Mouse (Mus musculus) forebrain, embryonic 11.5 days (tissue): ENCODE data around the gene Fbxo28. TPM values are rescaled to one million over a fixed set of nuclear protein-coding genes. Genes with fewer than 3 reads are reported as not detected.

Experiments used
- ATAC-seq: fragments of 200-750 bp; cut with Nextera tagmentation; replicated peaks from 2 replicates; pipeline ENCODE4 v1.8.0; 2017; ENCODE audit warnings: moderate TSS enrichment; ENCODE audit not compliant: low FRiP score
- DNase-seq: peaks from one replicate; pipeline ENCODE4 v3.0.0-alpha.2; 2017; ENCODE audit warnings: low spot score
- H3K27ac ChIP-seq: fragments of 300-500 bp; sonication (generic); 2 replicates; pipeline ENCODE4 v1.5.1; 2014; ENCODE audit warnings: low read depth, low read length
- H3K27me3 ChIP-seq: fragments of 300-500 bp; sonication (generic); 2 replicates; pipeline ENCODE4 v1.6.1; 2014; ENCODE audit warnings: mild to moderate bottlenecking, low read length, mixed read lengths; ENCODE audit not compliant: control insufficient read depth, insufficient read depth
- H3K36me3 ChIP-seq: fragments of 300-500 bp; sonication (generic); 2 replicates; pipeline ENCODE4 v1.6.1; 2014; ENCODE audit warnings: mild to moderate bottlenecking, low read length, moderate library complexity, mixed read lengths; ENCODE audit not compliant: control insufficient read depth, insufficient read depth
- H3K4me1 ChIP-seq: fragments of 300-500 bp; sonication (generic); replicated peaks from 2 replicates; pipeline ENCODE4 v1.6.1; 2014; ENCODE audit warnings: low read length, mixed read lengths; ENCODE audit not compliant: control insufficient read depth, insufficient read depth
- H3K4me2 ChIP-seq: fragments of 300-500 bp; sonication (generic); 2 replicates; pipeline ENCODE4 v1.6.1; 2014; ENCODE audit warnings: low read depth, mild to moderate bottlenecking, low read length, moderate library complexity, mixed read lengths; ENCODE audit not compliant: severe bottlenecking
- H3K4me3 ChIP-seq: fragments of 300-500 bp; sonication (generic); 2 replicates; pipeline ENCODE4 v1.5.1; 2014; ENCODE audit warnings: low read depth, low read length
- H3K9ac ChIP-seq: fragments of 300-500 bp; sonication (generic); 2 replicates; pipeline ENCODE4 v1.6.1; 2014; ENCODE audit warnings: low read length
- H3K9me3 ChIP-seq: fragments of 300-500 bp; sonication (generic); 2 replicates; pipeline ENCODE4 v1.6.1; 2016; ENCODE audit warnings: low read length, mixed read lengths; ENCODE audit not compliant: control insufficient read depth
- WGBS: fragments of 180-500 bp; shearing (Covaris S2); extraction: QIAGEN DNeasy Blood & Tissue Kit; methylation state at CpG from one replicate; pipeline ENCODE4 v1.1.7; 2014; 5-methylcytosine and 5-hydroxymethylcytosine counted together
- polyA plus RNA-seq: library from polyadenylated mRNA; unstranded; fragments of >200 nt; fragmentation: Nextera tagmentation; extraction: Ambion mirVana; gene quantifications from 2 replicates; pipeline ENCODE4 v1.2.1, GENCODE M21; 2014

Gene Fbxo28
- 27.7 and 34.8 TPM in 2 replicates for polyA plus RNA-seq

- Histone ChIP-seq H3K9ac (peak within 1 kb of the TSS; percentile 85), H3K4me1 (no peaks in the 10 kb centered on the region; the same call in 1 of the 2 replicates), H3K9me3 (no peaks in the 10 kb centered on the region), H3K4me3 (peak within 1 kb of the TSS; percentile 73), H3K27ac (peak within 1 kb of the TSS; percentile 48), H3K4me2 (peak within 1 kb of the TSS; percentile 85), H3K27me3 (no peaks in the 10 kb centered on the region), H3K36me3 (no peaks in the 10 kb centered on the region)
- ATAC-seq (peak; percentile 95), DNase-seq (peak; percentile 95)
- WGBS: under 1% methylated on average over 83 of the region's 93 CpGs
Measured at GRCm38 (mm10) chr1:182340821-182341781, at the start of gene Fbxo28. Fbxo28 (minus strand) TSS chr1:182341629.

DNA sequence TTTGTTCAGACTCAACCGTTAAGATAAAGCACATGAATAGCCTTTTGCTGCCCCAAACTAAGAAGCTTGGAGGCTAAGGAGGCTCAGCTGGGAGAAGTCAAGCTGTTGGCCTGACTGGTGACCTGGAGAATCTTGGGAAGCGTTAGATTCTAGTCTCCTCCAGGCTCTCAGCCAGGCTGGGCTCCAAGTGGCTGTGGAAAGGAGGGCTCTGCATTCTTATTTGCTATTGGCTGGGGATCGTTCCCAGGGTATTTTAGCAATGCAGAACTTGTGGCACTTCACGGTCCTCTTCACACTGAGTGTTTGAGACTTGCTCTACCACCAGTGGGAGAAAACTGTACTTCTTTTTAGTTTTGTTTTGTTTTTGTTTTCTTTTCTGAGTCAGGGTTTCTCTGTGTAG, 47.3 kb upstream of the Fbxo28 start:
- Histone ChIP-seq H3K27ac (no peak overlapping the region), H3K9me3 (no peaks in the 10 kb centered on the region), H3K4me2 (no peak overlapping the region), H3K9ac (no peak overlapping the region), H3K4me3 (no peak overlapping the region), H3K27me3 (no peaks in the 10 kb centered on the region), H3K36me3 (no peaks in the 10 kb centered on the region), H3K4me1 (no peaks in the 10 kb centered on the region)
- no peak for ATAC-seq
- 71% methylated on average over 4 of the region's 4 CpGs for WGBS
- no peak for DNase-seq

DNA sequence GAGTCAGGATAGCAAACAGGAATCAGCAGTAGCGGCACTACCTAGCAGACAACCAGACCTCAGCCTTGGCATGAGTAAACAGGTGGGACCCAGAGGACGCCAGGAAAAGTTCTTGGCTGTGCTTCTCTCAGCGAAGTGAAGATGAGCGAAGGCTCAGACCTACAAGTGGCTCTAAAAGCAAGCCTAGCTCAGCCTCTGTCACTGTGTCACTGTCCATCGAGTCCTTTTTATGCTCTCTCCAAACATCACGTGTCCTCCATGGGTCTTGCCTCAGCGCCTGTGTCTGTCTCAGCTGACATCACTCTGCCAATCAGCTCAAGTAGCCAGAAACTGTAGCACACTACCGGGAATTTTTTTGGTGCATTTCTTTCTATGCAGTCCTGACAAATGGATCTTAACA, 45.0 kb upstream of the Fbxo28 start:
- Histone ChIP-seq H3K4me3 (no peak overlapping the region), H3K4me2 (no peak overlapping the region), H3K9ac (no peak overlapping the region), H3K27me3 (no peaks in the 10 kb centered on the region), H3K4me1 (no peaks in the 10 kb centered on the region), H3K36me3 (no peaks in the 10 kb centered on the region), H3K9me3 (no peaks in the 10 kb centered on the region), H3K27ac (no peak overlapping the region)
- 92% methylated on average over 8 of the region's 8 CpGs for WGBS
- DNase-seq (no peak), ATAC-seq (no peak)

- no peaks in the 10 kb centered on the region for H3K27me3 ChIP-seq
- H3K9me3 ChIP-seq: no peaks in the 10 kb centered on the region
- H3K4me2 ChIP-seq: no peak overlapping the region
- no peak overlapping the region for H3K4me3 ChIP-seq
- no peaks in the 10 kb centered on the region for H3K4me1 ChIP-seq
- H3K36me3 ChIP-seq: no peaks in the 10 kb centered on the region
- no peak overlapping the region for H3K9ac ChIP-seq
- DNase-seq (no peak), ATAC-seq (no peak)
- WGBS: 16% methylated on average over 9 of the region's 9 CpGs
- no peak overlapping the region for H3K27ac ChIP-seq
Measured at GRCm38 (mm10) chr1:182383096-182383495, 41.7 kb upstream of the Fbxo28 start.

DNA sequence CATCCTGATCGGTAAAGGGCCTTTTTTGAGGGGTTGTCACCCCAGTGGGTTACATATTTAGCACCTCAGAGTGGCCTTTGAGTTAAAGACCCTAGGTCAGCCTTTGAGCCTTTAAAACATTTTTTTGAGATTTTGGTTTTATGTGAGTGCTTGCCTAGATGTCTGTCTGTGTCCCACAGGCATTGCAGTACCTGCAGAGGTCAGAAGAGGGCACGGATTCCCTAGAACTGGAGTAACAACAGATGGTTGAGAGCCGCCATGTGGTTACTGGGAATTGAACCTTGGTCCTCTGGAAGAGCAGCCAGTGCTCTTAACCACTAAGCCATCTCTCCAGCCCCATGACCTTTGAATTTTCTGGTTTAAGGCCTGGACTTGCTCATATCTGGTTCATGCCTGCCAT, 39.9 kb upstream of the Fbxo28 start:
- no peak for ATAC-seq
- Histone ChIP-seq H3K27me3 (no peaks in the 10 kb centered on the region), H3K4me1 (no peaks in the 10 kb centered on the region), H3K9ac (no peak overlapping the region), H3K4me2 (no peak overlapping the region), H3K9me3 (no peaks in the 10 kb centered on the region), H3K27ac (no peak overlapping the region), H3K4me3 (no peak overlapping the region), H3K36me3 (no peaks in the 10 kb centered on the region)
- DNase-seq: no peak
- 86% methylated on average over 3 of the region's 3 CpGs for WGBS

GRCm38 (mm10) chr1:182380683-182381082, 39.3 kb upstream of the Fbxo28 start:
- Histone ChIP-seq H3K27ac (no peak overlapping the region), H3K4me3 (no peak overlapping the region)
- 85% methylated on average over 7 of the region's 7 CpGs for WGBS

GRCm38 (mm10) chr1:182378876-182379275, 37.4 kb upstream of the Fbxo28 start:
- 86% methylated on average over 7 of the region's 7 CpGs for WGBS
- Histone ChIP-seq H3K9ac (no peak overlapping the region), H3K36me3 (no peaks in the 10 kb centered on the region), H3K4me2 (no peak overlapping the region), H3K9me3 (no peaks in the 10 kb centered on the region), H3K27me3 (no peaks in the 10 kb centered on the region), H3K27ac (no peak overlapping the region), H3K4me1 (no peaks in the 10 kb centered on the region), H3K4me3 (no peak overlapping the region)
- DNase-seq: no peak
- ATAC-seq: no peak

More at GRCm38 (mm10) chr1:182380683-182381082, 39.3 kb upstream of the Fbxo28 start:
- no peak overlapping the region for H3K9ac ChIP-seq
- no peak for DNase-seq
- H3K27me3 ChIP-seq: no peaks in the 10 kb centered on the region
- no peaks in the 10 kb centered on the region for H3K36me3 ChIP-seq
- H3K9me3 ChIP-seq: no peaks in the 10 kb centered on the region
- H3K4me1 ChIP-seq: no peaks in the 10 kb centered on the region
- no peak overlapping the region for H3K4me2 ChIP-seq
- no peak for ATAC-seq

GRCm38 (mm10) chr1:182378205-182378835, 36.9 kb upstream of the Fbxo28 start:
- no peaks in the 10 kb centered on the region for H3K36me3 ChIP-seq
- no peaks in the 10 kb centered on the region for H3K4me1 ChIP-seq
- DNase-seq: no peak
- H3K27ac ChIP-seq: no peak overlapping the region
- no peak overlapping the region for H3K9ac ChIP-seq
- ATAC-seq: no peak
- H3K27me3 ChIP-seq: no peaks in the 10 kb centered on the region
- no peak overlapping the region for H3K4me3 ChIP-seq
- H3K4me2 ChIP-seq: no peak overlapping the region
- 86% methylated on average over 11 of the region's 11 CpGs for WGBS
- no peaks in the 10 kb centered on the region for H3K9me3 ChIP-seq
